ENCODE assay signal across 11 mouse cellular contexts in genomic region chr13:51980344-51980743, GRCm38 (mm10).
"Had no signal": no experiment of that assay in that cellular context is flagged by ENCODE, and none has a peak within 500 bp of the region (broad histone marks: within the 10 kb centered on the region; RNA-seq: fewer than 3 reads in every experiment).

No protein-coding gene starts in this region.

- ATAC-seq: intestine, embryonic 16.5 days; midbrain, embryonic 13.5 days had no signal

- H3K4me2 ChIP-seq: kidney, embryonic 15.5 days; limb, embryonic 12.5 days; midbrain, embryonic 13.5 days; neural tube, embryonic 15.5 days had no signal

- H3K27me3 ChIP-seq: kidney, embryonic 15.5 days; limb, embryonic 12.5 days; midbrain, embryonic 13.5 days; neural tube, embryonic 15.5 days had no signal

- H3K27ac ChIP-seq: kidney, embryonic 15.5 days; limb, embryonic 12.5 days; midbrain, embryonic 13.5 days; neural tube, embryonic 15.5 days had no signal

- H3K4me3 ChIP-seq: kidney, embryonic 15.5 days; limb, embryonic 12.5 days; midbrain, embryonic 13.5 days; neural tube, embryonic 15.5 days had no signal

- H3K9ac ChIP-seq: kidney, embryonic 15.5 days; limb, embryonic 12.5 days; midbrain, embryonic 13.5 days; neural tube, embryonic 15.5 days had no signal

- H3K36me3 ChIP-seq: kidney, embryonic 15.5 days; limb, embryonic 12.5 days; midbrain, embryonic 13.5 days; neural tube, embryonic 15.5 days had no signal

- DNase-seq: kidney, adult 2 months; kidney, postnatal 14 days; lung, adult 18-20 months; right cerebral cortex, adult 18-20 months; right cerebral cortex, postnatal 25 days; thymus, postnatal 4 days had no signal

- H3K9me3 ChIP-seq: kidney, embryonic 15.5 days; neural tube, embryonic 15.5 days had no signal
